Mouse (Mus musculus): ENCODE measurements around the gene Col5a1. TPM values are rescaled to one million over a fixed set of nuclear protein-coding genes. Genes with fewer than 3 reads are reported as not detected.

The Col5a1 gene
- polyA plus RNA-seq, 1 experiment from 2014 or later: 47.7 TPM

GRCm38 (mm10) chr2:28034011-28034710, 147.9 kb downstream of the Col5a1 start:
- DNase-seq (ENCODE audit: low spot score): no peak
- Histone ChIP-seq H3K27me3 (replicated peaks; ENCODE audit: insufficient read depth, low read length) (no peaks in the 10 kb centered on the region), H3K4me3 (ENCODE audit: low read depth, low read length) (no peak overlapping the region), H3K36me3 (ENCODE audit: insufficient read depth, low read length) (peaks cover 3% of the 10 kb centered on the region; the same call in 1 of the 2 replicates), H3K9ac (replicated peaks; ENCODE audit: low read depth) (no peak overlapping the region), H3K4me1 (ENCODE audit: insufficient read depth, low read depth, low read length) (0 out of 2 replicates have a peak, but pooled peaks cover 7% of the 10 kb centered on the region), H3K27ac (ENCODE audit: low read length) (no peak overlapping the region), H3K9me3 (ENCODE audit: low read length) (no peaks in the 10 kb centered on the region), H3K4me2 (replicated peaks; ENCODE audit: low read depth, low read length) (no peak overlapping the region)
- no peak for ATAC-seq
- WGBS: 87% methylated on average over 13 of the region's 13 CpGs
- no peak for TF ChIP-seq CTCF (IDR thresholded peaks at IDR 0.05)
- TF ChIP-seq EP300 (IDR thresholded peaks at IDR 0.05): no peak

- Histone ChIP-seq H3K36me3 (ENCODE audit: insufficient read depth, low read length) (no peaks in the 10 kb centered on the region), H3K4me1 (ENCODE audit: insufficient read depth, low read depth, low read length) (0 out of 2 replicates have a peak, but pooled peaks cover 7% of the 10 kb centered on the region), H3K27me3 (replicated peaks; ENCODE audit: insufficient read depth, low read length) (no peaks in the 10 kb centered on the region), H3K4me2 (replicated peaks; ENCODE audit: low read depth, low read length) (no peak overlapping the region), H3K4me3 (ENCODE audit: low read depth, low read length) (no peak overlapping the region), H3K9ac (replicated peaks; ENCODE audit: low read depth) (no peak overlapping the region), H3K27ac (ENCODE audit: low read length) (no peak overlapping the region), H3K9me3 (ENCODE audit: low read length) (no peaks in the 10 kb centered on the region)
- ATAC-seq: 0 out of 2 replicates have a peak, but pooled peaks have one; percentile 9
- TF ChIP-seq EP300 (IDR thresholded peaks at IDR 0.05) (no peak), CTCF (IDR thresholded peaks at IDR 0.05) (no peak)
- WGBS: 71% methylated on average over 13 of the region's 13 CpGs
- DNase-seq (ENCODE audit: low spot score): no peak
Measured at GRCm38 (mm10) chr2:28036788-28037187, 150.6 kb downstream of the Col5a1 start.

- 37% methylated on average over 12 of the region's 12 CpGs for WGBS
- Histone ChIP-seq H3K4me1 (ENCODE audit: insufficient read depth, low read depth, low read length) (0 out of 2 replicates have a peak, but pooled peaks cover 7% of the 10 kb centered on the region), H3K4me2 (replicated peaks; ENCODE audit: low read depth, low read length) (no peak overlapping the region), H3K4me3 (ENCODE audit: low read depth, low read length) (no peak overlapping the region), H3K36me3 (ENCODE audit: insufficient read depth, low read length) (no peaks in the 10 kb centered on the region), H3K9me3 (ENCODE audit: low read length) (no peaks in the 10 kb centered on the region), H3K9ac (replicated peaks; ENCODE audit: low read depth) (no peak overlapping the region), H3K27ac (ENCODE audit: low read length) (no peak overlapping the region), H3K27me3 (replicated peaks; ENCODE audit: insufficient read depth, low read length) (no peaks in the 10 kb centered on the region)
- peak; percentile 39 for DNase-seq (ENCODE audit: low spot score)
- peak; percentile 37; the same call in 1 of the 2 replicates for ATAC-seq
- TF ChIP-seq CTCF (IDR thresholded peaks at IDR 0.05) (no peak), EP300 (IDR thresholded peaks at IDR 0.05) (no peak)
Measured at GRCm38 (mm10) chr2:28037505-28038390, 151.5 kb downstream of the Col5a1 start.

GRCm38 (mm10) chr2:28038391-28039096, 152.3 kb downstream of the Col5a1 start:
- ATAC-seq (no peak), DNase-seq (ENCODE audit: low spot score) (no peak)
- Histone ChIP-seq H3K4me1 (ENCODE audit: insufficient read depth, low read depth, low read length) (0 out of 2 replicates have a peak, but pooled peaks cover 7% of the 10 kb centered on the region), H3K27ac (ENCODE audit: low read length) (no peak overlapping the region), H3K4me2 (replicated peaks; ENCODE audit: low read depth, low read length) (no peak overlapping the region), H3K9ac (replicated peaks; ENCODE audit: low read depth) (no peak overlapping the region), H3K36me3 (ENCODE audit: insufficient read depth, low read length) (no peaks in the 10 kb centered on the region), H3K27me3 (replicated peaks; ENCODE audit: insufficient read depth, low read length) (no peaks in the 10 kb centered on the region), H3K9me3 (ENCODE audit: low read length) (no peaks in the 10 kb centered on the region), H3K4me3 (ENCODE audit: low read depth, low read length) (no peak overlapping the region)
- WGBS: 74% methylated on average over 14 of the region's 14 CpGs
- no peak for TF ChIP-seq EP300 (IDR thresholded peaks at IDR 0.05)
- no peak for TF ChIP-seq CTCF (IDR thresholded peaks at IDR 0.05)

GRCm38 (mm10) chr2:28039647-28040325, 153.6 kb downstream of the Col5a1 start:
- TF ChIP-seq EP300 (IDR thresholded peaks at IDR 0.05) (no peak), CTCF (IDR thresholded peaks at IDR 0.05) (no peak)
- DNase-seq (ENCODE audit: low spot score) (no peak), ATAC-seq (no peak)
- Histone ChIP-seq H3K9ac (replicated peaks; ENCODE audit: low read depth) (no peak overlapping the region), H3K9me3 (ENCODE audit: low read length) (no peaks in the 10 kb centered on the region), H3K27ac (ENCODE audit: low read length) (no peak overlapping the region), H3K27me3 (replicated peaks; ENCODE audit: insufficient read depth, low read length) (no peaks in the 10 kb centered on the region), H3K4me2 (replicated peaks; ENCODE audit: low read depth, low read length) (no peak overlapping the region), H3K4me3 (ENCODE audit: low read depth, low read length) (no peak overlapping the region), H3K36me3 (ENCODE audit: insufficient read depth, low read length) (no peaks in the 10 kb centered on the region), H3K4me1 (ENCODE audit: insufficient read depth, low read depth, low read length) (0 out of 2 replicates have a peak, but pooled peaks cover 7% of the 10 kb centered on the region)
- WGBS: 95% methylated on average over 10 of the region's 10 CpGs

Data from lung, postnatal 0 days (tissue).